ENCODE assay signal across 19 mouse cellular contexts in genomic region chr3:104706446-104706845, GRCm38 (mm10).
DNase-seq lines count a peak whose midpoint lies in the region; ATAC-seq and TF ChIP-seq lines count a peak whose summit lies in the region.
"Had no signal": no experiment of that assay in that cellular context is flagged by ENCODE, and none has a peak within 500 bp of the region (broad histone marks: within the 10 kb centered on the region; RNA-seq: fewer than 3 reads in every experiment).

No protein-coding gene starts in this region.

- no peak overlapping the region for H3K27ac ChIP-seq in forebrain, embryonic 11.5 days (ENCODE audit: low read depth, low read length)
- H3K27ac ChIP-seq in forebrain, embryonic 15.5 days (replicated peaks): no peak overlapping the region
- no peak overlapping the region for H3K27ac ChIP-seq in lung, embryonic 14.5 days (ENCODE audit: low read depth)
- H3K27ac ChIP-seq: embryonic facial prominence, embryonic 13.5 days; forebrain, embryonic 13.5 days; heart, adult 2 months; heart, embryonic 15.5 days; hindbrain, embryonic 10.5 days; hindbrain, embryonic 15.5 days had no signal

- no peak for TF ChIP-seq CTCF in lung, embryonic 14.5 days (IDR thresholded peaks at IDR 0.05; ENCODE audit: low read depth)

- ATAC-seq in forebrain, embryonic 11.5 days (replicated peaks; ENCODE audit: low FRiP score): no peak
- no peak for ATAC-seq in forebrain, embryonic 15.5 days (replicated peaks)
- ATAC-seq in lung, embryonic 14.5 days (ENCODE audit: insufficient read depth): peak; percentile 52
- ATAC-seq: forebrain, embryonic 13.5 days had no signal

- WGBS in forebrain, embryonic 11.5 days: 94% methylated on average over 2 of the region's 2 CpGs
- 84% methylated on average over 2 of the region's 2 CpGs for whole genome bisulfite sequencing in forebrain, embryonic 15.5 days
- 54% methylated on average over 2 of the region's 2 CpGs for WGBS in lung, embryonic 14.5 days

- H3K4me1 ChIP-seq in forebrain, embryonic 11.5 days (replicated peaks; ENCODE audit: control insufficient read depth, insufficient read depth, low read length): no peaks in the 10 kb centered on the region
- H3K4me1 ChIP-seq in forebrain, embryonic 15.5 days: no peaks in the 10 kb centered on the region
- 0 out of 2 replicates have a peak, but pooled peaks cover 7% of the 10 kb centered on the region for H3K4me1 ChIP-seq in lung, embryonic 14.5 days (ENCODE audit: insufficient read depth)
- H3K4me1 ChIP-seq: forebrain, embryonic 13.5 days; hindbrain, embryonic 10.5 days; hindbrain, embryonic 15.5 days had no signal

- no peak overlapping the region for H3K4me3 ChIP-seq in forebrain, embryonic 11.5 days (ENCODE audit: low read depth, low read length)
- no peak overlapping the region for H3K4me3 ChIP-seq in forebrain, embryonic 15.5 days
- H3K4me3 ChIP-seq in lung, embryonic 14.5 days (ENCODE audit: low read depth, low read length): no peak overlapping the region
- H3K4me3 ChIP-seq: embryonic facial prominence, embryonic 13.5 days; forebrain, embryonic 13.5 days; heart, adult 2 months; heart, embryonic 15.5 days; hindbrain, embryonic 10.5 days; hindbrain, embryonic 15.5 days had no signal

- H3K9me3 ChIP-seq in forebrain, embryonic 11.5 days (ENCODE audit: control insufficient read depth, low read length): no peaks in the 10 kb centered on the region
- H3K9me3 ChIP-seq in forebrain, embryonic 15.5 days: no peaks in the 10 kb centered on the region
- H3K9me3 ChIP-seq in lung, embryonic 14.5 days (ENCODE audit: low read depth, low read length): no peaks in the 10 kb centered on the region
- H3K9me3 ChIP-seq: embryonic facial prominence, embryonic 13.5 days; forebrain, embryonic 13.5 days; heart, embryonic 15.5 days; hindbrain, embryonic 10.5 days; hindbrain, embryonic 15.5 days had no signal

- H3K36me3 ChIP-seq in forebrain, embryonic 11.5 days (ENCODE audit: control insufficient read depth, insufficient read depth, low read length): no peaks in the 10 kb centered on the region
- no peaks in the 10 kb centered on the region for H3K36me3 ChIP-seq in forebrain, embryonic 15.5 days
- H3K36me3 ChIP-seq in lung, embryonic 14.5 days (ENCODE audit: insufficient read depth): no peaks in the 10 kb centered on the region
- H3K36me3 ChIP-seq: embryonic facial prominence, embryonic 13.5 days; heart, embryonic 15.5 days; hindbrain, embryonic 10.5 days; hindbrain, embryonic 15.5 days had no signal

- H3K4me2 ChIP-seq in forebrain, embryonic 11.5 days (ENCODE audit: low read depth, low read length, severe bottlenecking): no peak overlapping the region
- H3K4me2 ChIP-seq in forebrain, embryonic 15.5 days (replicated peaks): no peak overlapping the region
- H3K4me2 ChIP-seq in lung, embryonic 14.5 days: no peak overlapping the region
- H3K4me2 ChIP-seq: embryonic facial prominence, embryonic 13.5 days; forebrain, embryonic 13.5 days; heart, embryonic 11.5 days; heart, embryonic 15.5 days; hindbrain, embryonic 15.5 days had no signal

- no peaks in the 10 kb centered on the region for H3K27me3 ChIP-seq in forebrain, embryonic 11.5 days (ENCODE audit: control insufficient read depth, insufficient read depth, low read length)
- no peaks in the 10 kb centered on the region for H3K27me3 ChIP-seq in forebrain, embryonic 15.5 days
- H3K27me3 ChIP-seq in lung, embryonic 14.5 days (ENCODE audit: insufficient read depth, low read length): no peaks in the 10 kb centered on the region
- H3K27me3 ChIP-seq: embryonic facial prominence, embryonic 13.5 days; forebrain, embryonic 13.5 days; heart, embryonic 15.5 days; hindbrain, embryonic 15.5 days had no signal

- DNase-seq in forebrain, embryonic 11.5 days (ENCODE audit: low spot score): peak; percentile 38
- DNase-seq in NIH3T3 (ENCODE audit: low read depth): peak; percentile 35
- peak; percentile 52 for DNase-seq in lung, embryonic 14.5 days
- DNase-seq in lung, postnatal 25 days (ENCODE audit: low spot score): peak; percentile 70
- DNase-seq in testis, postnatal 14 days (ENCODE audit: low spot score): no peak
- DNase-seq in kidney, postnatal 10 days: no peak
- DNase-seq in frontal cortex, postnatal 25 days (ENCODE audit: low spot score in 2 of 2): no peak
- DNase-seq: cerebellum, adult 11-12 months; cerebellum, adult 9-11 months; cerebellum, postnatal 36 days; gastrocnemius, postnatal 10 days; heart, adult 2 months had no signal

- no peak overlapping the region for H3K9ac ChIP-seq in forebrain, embryonic 11.5 days (ENCODE audit: low read length)
- no peak overlapping the region for H3K9ac ChIP-seq in forebrain, embryonic 15.5 days (replicated peaks)
- H3K9ac ChIP-seq in lung, embryonic 14.5 days: no peak overlapping the region
- H3K9ac ChIP-seq: embryonic facial prominence, embryonic 13.5 days; forebrain, embryonic 13.5 days; heart, embryonic 15.5 days; hindbrain, embryonic 15.5 days had no signal

Comparison
In these comparisons a context has a peak if more than half of its experiments do, and no peak if none do; other contexts are left out.
1. DNase-seq: peak in forebrain, embryonic 11.5 days (single experiment), NIH3T3 (single experiment), lung, embryonic 14.5 days (single experiment) and lung, postnatal 25 days (single experiment); none in testis, postnatal 14 days (single experiment), kidney, postnatal 10 days (single experiment) and frontal cortex, postnatal 25 days (0 of 2).